Mouse (Mus musculus) MN1 (cell line): Measurements from ENCODE around the gene Sap25.
A peak's percentile ranks its signal among the peaks of the same experiment; 100 is the strongest.

Source experiments
- DNase-seq: peaks from one replicate; pipeline ENCODE4 v3.0.0-alpha.2; 2016; ENCODE audit warnings: low spot score

The Sap25 gene

GRCm38 (mm10) chr5:137663057-137663456, 21.9 kb downstream of the Sap25 start:
- no peak for DNase-seq

- DNase-seq = no peak
These were observed 27.8 kb downstream of the Sap25 start for GRCm38 (mm10) chr5:137668971-137669370.

GRCm38 (mm10) chr5:137670240-137670639, 29.1 kb downstream of the Sap25 start:
- no peak for DNase-seq

DNA sequence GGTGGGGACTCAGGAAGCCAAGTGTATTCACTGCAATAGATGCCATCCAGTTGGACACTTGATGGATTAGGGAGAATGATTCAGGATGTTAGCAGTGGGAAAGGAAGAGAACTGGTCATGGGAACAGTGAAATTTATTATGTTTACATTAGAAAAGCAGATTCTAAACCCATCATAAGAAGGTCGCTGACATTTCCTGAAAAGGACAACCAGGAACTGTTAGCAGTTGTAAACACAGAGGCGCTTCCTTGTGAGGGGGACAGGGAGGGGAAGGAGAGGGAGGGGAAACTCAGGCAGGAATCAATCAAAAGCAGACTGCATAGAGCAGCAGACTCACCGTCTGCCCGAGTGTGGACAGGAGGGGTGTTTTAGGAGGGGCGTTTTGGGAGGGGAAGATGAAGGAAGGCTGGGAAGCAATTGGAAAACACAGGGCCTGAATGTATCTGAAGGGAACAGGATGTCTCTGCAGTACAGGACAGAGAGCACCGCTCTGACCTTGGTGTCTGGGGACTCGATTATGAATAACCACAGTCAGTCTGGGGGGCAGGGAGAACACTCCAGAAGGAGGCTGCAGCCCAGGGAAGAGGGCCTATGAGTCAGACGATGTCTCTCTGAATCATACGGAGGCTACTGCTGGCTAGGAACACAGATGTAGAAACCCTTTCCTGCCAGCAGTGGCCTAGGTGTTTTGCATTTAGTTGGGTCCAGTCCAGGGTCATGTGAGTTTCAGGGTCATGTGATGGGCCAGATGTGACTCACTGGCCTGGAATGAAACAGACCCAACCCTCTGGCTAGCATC, 30.5 kb downstream of the Sap25 start:
- DNase-seq = peak; percentile 95

DNA sequence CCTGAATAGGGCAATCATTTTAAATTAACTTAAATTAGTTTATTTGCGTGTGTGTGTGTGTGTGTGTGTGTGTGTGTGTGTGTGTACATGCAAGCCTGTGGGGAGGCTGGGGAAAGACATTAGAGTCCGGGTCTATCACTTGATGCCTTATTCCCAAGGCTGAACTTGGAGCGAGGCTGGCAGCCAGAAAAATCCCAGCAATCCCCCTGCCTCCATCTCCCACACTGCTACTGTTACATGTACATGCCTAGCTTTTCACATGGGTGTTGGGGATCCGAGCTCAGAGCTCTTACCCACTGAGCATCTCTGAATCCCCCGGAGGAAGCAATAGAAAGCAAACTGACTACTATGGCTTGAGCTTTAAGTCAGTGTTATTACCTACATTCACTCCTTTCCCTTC, 31.2 kb downstream of the Sap25 start:
- DNase-seq = no peak

DNA sequence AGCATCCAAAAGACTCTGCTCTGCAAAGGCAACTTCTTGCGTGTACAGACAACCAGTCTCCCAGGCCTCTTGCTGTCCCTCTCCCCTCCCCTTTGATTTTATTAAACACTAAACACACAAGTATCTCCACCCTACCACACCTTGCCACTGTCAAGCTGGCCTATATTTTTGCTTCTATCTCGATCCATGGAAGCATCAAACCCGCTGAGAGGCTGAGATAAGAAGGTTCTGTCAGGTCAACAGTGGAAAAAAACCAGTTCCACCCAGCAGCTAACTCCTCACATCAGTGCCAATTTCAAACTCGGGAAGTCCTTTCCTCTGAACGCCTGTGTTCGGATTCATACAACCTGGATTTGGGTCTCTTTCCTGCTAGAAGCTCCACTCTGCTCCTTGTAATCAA, 31.9 kb downstream of the Sap25 start:
- DNase-seq = no peak

- DNase-seq = no peak
These were observed 33.7 kb downstream of the Sap25 start for GRCm38 (mm10) chr5:137674786-137675185.

GRCm38 (mm10) chr5:137677859-137678258, 36.7 kb downstream of the Sap25 start:
- no peak for DNase-seq

DNA sequence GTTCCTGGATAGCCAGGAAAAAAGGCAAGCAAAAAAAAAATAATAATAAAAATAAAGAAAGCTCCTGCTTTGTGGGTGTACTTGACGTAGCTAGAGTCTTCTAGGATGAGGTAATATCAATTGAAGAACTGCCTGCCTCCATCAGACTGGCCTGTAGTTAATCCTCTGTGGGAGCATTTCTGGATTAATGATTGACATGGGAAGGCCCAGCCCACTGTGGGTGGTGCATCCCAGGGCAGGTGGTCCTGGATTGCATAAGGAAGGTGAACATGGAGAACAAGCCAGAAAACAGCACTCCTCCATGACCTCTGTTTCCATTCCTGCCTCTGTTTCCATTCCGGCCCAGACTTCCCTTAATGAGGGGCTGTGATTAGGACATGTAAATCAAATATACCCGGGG, 37.6 kb downstream of the Sap25 start:
- DNase-seq = no peak

DNA sequence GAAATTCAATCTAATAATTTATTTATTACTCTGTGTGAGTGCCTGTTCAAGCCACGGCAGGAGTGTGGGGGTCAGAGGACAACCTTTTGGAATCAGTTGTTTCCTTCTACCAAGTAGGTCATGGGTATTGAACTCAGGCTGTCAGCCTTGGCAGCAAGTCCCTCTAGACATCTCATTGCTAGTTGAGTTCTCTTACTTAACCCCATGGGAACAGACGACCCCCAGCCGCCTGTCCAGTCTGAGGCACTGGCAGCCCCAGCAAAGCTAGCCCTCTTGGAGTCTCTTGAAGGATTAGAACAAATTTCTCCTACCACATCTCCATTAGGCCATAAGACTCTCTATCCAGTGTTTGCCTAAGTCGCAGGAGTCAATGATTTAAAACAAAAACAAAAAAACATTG, 38.6 kb downstream of the Sap25 start:
- no peak for DNase-seq

DNA sequence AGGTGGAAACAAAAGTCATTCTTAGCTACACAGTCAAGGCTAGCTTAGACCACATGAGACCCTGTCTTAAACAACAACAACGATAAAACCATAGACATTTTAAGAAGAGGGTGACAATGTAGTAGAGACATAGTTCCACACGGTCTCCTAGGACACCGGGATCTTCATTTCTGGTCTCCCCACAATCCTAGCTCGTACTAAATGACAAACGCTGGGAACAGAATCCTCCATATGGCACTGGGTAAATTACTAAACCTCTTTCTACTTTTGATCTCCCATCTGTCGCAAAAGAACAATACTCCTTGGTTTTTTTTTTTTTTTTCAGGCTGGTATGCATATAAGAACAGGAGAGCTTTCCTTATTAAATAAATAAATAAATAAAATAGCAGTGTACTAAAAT, 41.4 kb downstream of the Sap25 start:
- DNase-seq = no peak

GRCm38 (mm10) chr5:137683388-137684293, 42.5 kb downstream of the Sap25 start:
- peak; percentile 38 for DNase-seq

DNA sequence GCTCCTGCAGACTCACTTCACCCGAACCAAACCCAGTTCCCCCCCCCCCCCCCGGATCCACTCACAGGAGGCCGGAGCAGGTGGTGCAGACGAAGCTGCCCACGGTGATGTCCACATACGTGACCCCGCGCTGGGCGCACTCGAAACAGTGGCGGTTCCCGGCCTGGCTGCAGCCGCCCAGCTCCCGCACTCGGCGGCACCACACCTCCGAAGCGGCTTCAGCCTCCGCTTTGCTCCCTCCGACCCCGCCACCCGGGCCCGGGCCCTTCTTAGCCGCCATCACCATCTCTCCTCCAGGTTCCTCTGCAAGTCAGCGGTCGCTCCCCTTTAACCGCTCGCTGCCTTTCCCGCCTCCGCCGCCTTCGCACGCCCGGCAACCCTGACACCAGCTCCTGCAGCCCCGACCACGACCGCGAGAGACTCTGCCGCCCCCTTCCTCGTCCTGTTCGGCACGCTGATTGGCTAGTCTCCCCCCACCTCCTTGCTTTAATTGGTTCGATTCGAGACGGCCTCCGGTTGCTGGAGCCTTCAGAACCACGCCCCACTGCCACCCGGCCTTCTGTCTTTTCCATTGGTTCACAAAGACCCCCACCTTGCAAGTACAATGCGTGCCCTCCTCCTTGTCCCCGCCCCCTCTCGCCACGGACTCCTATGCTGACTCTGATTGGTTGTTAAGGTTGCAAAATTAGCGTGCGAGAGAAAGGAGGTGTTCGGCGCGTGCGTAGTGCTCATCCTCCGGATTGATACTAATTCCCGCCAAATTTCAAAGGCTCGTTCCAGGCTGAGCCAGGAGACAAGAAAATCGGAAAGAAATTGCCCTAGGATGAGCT, 43.4 kb downstream of the Sap25 start, which contains the start of gene Agfg2:
Agfg2 (minus strand) TSS at position 433 of the 830 bp plus-strand sequence.
- DNase-seq = peak; percentile 100

DNA sequence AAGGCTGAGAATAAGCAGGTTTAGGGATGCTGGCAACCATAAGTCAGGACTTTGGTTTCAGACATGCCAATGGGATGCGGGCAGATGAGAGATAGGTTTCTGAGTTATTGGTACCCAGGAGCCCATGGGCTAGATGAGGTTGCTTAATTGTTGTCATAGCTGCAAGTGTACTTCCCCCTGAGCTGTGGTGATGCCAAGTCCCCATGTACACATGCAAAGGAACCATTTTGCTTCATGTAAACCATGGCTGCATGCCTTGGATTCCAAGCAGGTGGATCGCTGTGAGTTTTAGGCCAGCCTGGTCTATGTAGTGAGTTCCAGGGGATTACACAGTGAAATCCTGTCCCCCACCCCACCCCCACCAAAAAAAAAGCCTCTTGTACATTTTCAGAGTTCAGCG, 44.5 kb downstream of the Sap25 start:
- DNase-seq = no peak

GRCm38 (mm10) chr5:137686127-137686790, 45.1 kb downstream of the Sap25 start:
- no peak for DNase-seq

GRCm38 (mm10) chr5:137689974-137690373, 48.8 kb downstream of the Sap25 start:
- DNase-seq = no peak

GRCm38 (mm10) chr5:137690531-137690930, 49.4 kb downstream of the Sap25 start:
- no peak for DNase-seq

DNA sequence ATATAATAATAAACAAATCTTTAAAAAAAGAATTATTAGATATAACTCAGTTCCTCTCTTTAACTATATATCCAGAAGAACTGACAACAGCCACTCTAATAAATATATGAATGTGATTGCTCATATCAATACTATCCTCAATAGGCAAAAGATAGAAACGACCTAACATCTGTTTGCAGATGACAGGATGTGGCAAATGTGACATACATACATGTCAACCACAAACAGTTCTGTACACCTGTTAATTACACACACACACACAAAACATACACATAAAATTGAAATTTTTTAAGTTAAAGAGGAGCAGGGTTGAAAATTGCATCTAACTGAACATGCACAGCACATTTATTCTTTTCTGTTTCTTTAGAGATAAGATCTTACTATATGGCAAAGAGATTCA, 50.7 kb downstream of the Sap25 start:
- DNase-seq = no peak
